Mouse (Mus musculus) liver, embryonic 11.5 days (tissue): Measurements from ENCODE around the gene Lgals3. TPM values are rescaled to one million over a fixed set of nuclear protein-coding genes. Genes with fewer than 3 reads are reported as not detected.
A peak's percentile ranks its signal among the peaks of the same experiment; 100 is the strongest.
"Not testable (repeated sequence)": the region's sequence is repeated elsewhere in the genome, so short reads cannot be mapped to it uniquely, and the experiment has no call there.

Experiments used
- ATAC-seq: fragments of 200-750 bp; cut with Nextera tagmentation; replicated peaks from 2 replicates; pipeline ENCODE4 v1.8.0; 2017; ENCODE audit warnings: moderate number of reproducible peaks, mild to moderate bottlenecking, moderate TSS enrichment, moderate library complexity; ENCODE audit not compliant: low FRiP score
- DNase-seq: peaks from one replicate; pipeline ENCODE4 v3.0.0-alpha.2; 2017; ENCODE audit warnings: low spot score
- H3K27ac ChIP-seq: fragments of 300-500 bp; sonication (generic); 2 replicates; pipeline ENCODE4 v1.5.1; 2014; ENCODE audit warnings: mild to moderate bottlenecking, low read depth, low read length, control low read depth
- H3K27me3 ChIP-seq: fragments of 300-500 bp; sonication (generic); replicated peaks from 2 replicates; pipeline ENCODE4 v1.6.1; 2014; ENCODE audit warnings: low read length, mixed read lengths; ENCODE audit not compliant: control insufficient read depth, insufficient read depth
- H3K36me3 ChIP-seq: fragments of 300-500 bp; sonication (generic); 2 replicates; pipeline ENCODE4 v1.6.1; 2014; ENCODE audit warnings: mild to moderate bottlenecking, low read length, moderate library complexity, mixed read lengths; ENCODE audit not compliant: control insufficient read depth, insufficient read depth
- H3K4me1 ChIP-seq: fragments of 300-500 bp; sonication (generic); replicated peaks from 2 replicates; pipeline ENCODE4 v1.6.1; 2014; ENCODE audit warnings: low read length, mixed read lengths; ENCODE audit not compliant: control insufficient read depth, insufficient read depth
- H3K4me2 ChIP-seq: fragments of 300-500 bp; sonication (generic); 2 replicates; pipeline ENCODE4 v1.6.1; 2014; ENCODE audit warnings: mild to moderate bottlenecking, control low read depth, moderate library complexity
- H3K4me3 ChIP-seq: fragments of 300-500 bp; sonication (generic); 2 replicates; pipeline ENCODE4 v1.5.1; 2014; ENCODE audit warnings: low read depth, low read length, control low read depth
- H3K9ac ChIP-seq: fragments of 300-500 bp; sonication (generic); 2 replicates; pipeline ENCODE4 v1.6.1; 2014; ENCODE audit warnings: low read depth, low read length, control low read depth
- H3K9me3 ChIP-seq: fragments of 300-500 bp; sonication (generic); 2 replicates; pipeline ENCODE4 v1.6.1; 2016; ENCODE audit warnings: low read length, inconsistent platforms, mixed read lengths; ENCODE audit not compliant: control insufficient read depth
- WGBS: fragments of 180-500 bp; shearing (Covaris S2); extraction: QIAGEN DNeasy Blood & Tissue Kit; methylation state at CpG from one replicate; pipeline ENCODE4 v1.1.7; 2014; 5-methylcytosine and 5-hydroxymethylcytosine counted together
- polyA plus RNA-seq: library from polyadenylated mRNA; unstranded; fragments of >200 nt; fragmentation: Nextera tagmentation; extraction: Ambion mirVana; gene quantifications from 2 replicates; pipeline ENCODE4 v1.2.1, GENCODE M21; 2014

Gene Lgals3
- 21.2 and 21.6 TPM in 2 replicates for polyA plus RNA-seq

- no peaks in the 10 kb centered on the region for H3K36me3 ChIP-seq
- no peak; the same call in 1 of the 2 replicates for ATAC-seq
- H3K4me3 ChIP-seq, result no peak within 1 kb of the TSS
- peak within 1 kb of the TSS; percentile 33 for H3K4me2 ChIP-seq
- H3K27me3 ChIP-seq, result 0 out of 2 replicates have a peak, but pooled peaks cover 4% of the 10 kb centered on the region
- peak within 1 kb of the TSS; percentile 16; the same call in 1 of the 2 replicates for H3K27ac ChIP-seq
- DNase-seq, result peak; percentile 54
- H3K9ac ChIP-seq, result no peak within 1 kb of the TSS
- no peaks in the 10 kb centered on the region for H3K9me3 ChIP-seq
- 31% methylated on average over 9 of the region's 9 CpGs for WGBS
- peaks cover 19% of the 10 kb centered on the region for H3K4me1 ChIP-seq
Measured at GRCm38 (mm10) chr14:47367461-47367860, at the start of gene Lgals3. Lgals3 (plus strand) TSS chr14:47367751.

- no peak overlapping the region for H3K27ac ChIP-seq
- ATAC-seq, result no peak
- H3K4me2 ChIP-seq, result no peak overlapping the region
- H3K27me3 ChIP-seq, result no peaks in the 10 kb centered on the region
- H3K4me3 ChIP-seq, result no peak overlapping the region
- H3K9ac ChIP-seq, result no peak overlapping the region
- 92% methylated on average over 5 of the region's 5 CpGs for WGBS
- H3K4me1 ChIP-seq, result peaks cover 6% of the 10 kb centered on the region
- no peak for DNase-seq
- peaks cover 18% of the 10 kb centered on the region; the same call in 1 of the 2 replicates for H3K36me3 ChIP-seq
- H3K9me3 ChIP-seq, result no peaks in the 10 kb centered on the region
Measured at GRCm38 (mm10) chr14:47319362-47319761, 48.2 kb upstream of the Lgals3 start.

GRCm38 (mm10) chr14:47321581-47321980, 46.0 kb upstream of the Lgals3 start:
- H3K4me3 ChIP-seq, H3K9ac ChIP-seq, H3K27me3 ChIP-seq, H3K27ac ChIP-seq, H3K4me1 ChIP-seq, H3K4me2 ChIP-seq, H3K9me3 ChIP-seq, DNase-seq: not testable (repeated sequence)
- WGBS, result 56% methylated on average over 6 of the region's 8 CpGs
- ATAC-seq, result peak; percentile 98
- peaks cover 12% of the 10 kb centered on the region; the same call in 1 of the 2 replicates for H3K36me3 ChIP-seq

GRCm38 (mm10) chr14:47325965-47326761, 41.4 kb upstream of the Lgals3 start:
- no peaks in the 10 kb centered on the region for H3K4me1 ChIP-seq
- DNase-seq, result no peak
- H3K27me3 ChIP-seq, result no peaks in the 10 kb centered on the region
- no peak overlapping the region for H3K9ac ChIP-seq
- 83% methylated on average over 9 of the region's 9 CpGs for WGBS
- no peaks in the 10 kb centered on the region for H3K9me3 ChIP-seq
- ATAC-seq, result no peak
- H3K36me3 ChIP-seq, result peaks cover 7% of the 10 kb centered on the region; the same call in 1 of the 2 replicates
- no peak overlapping the region for H3K4me2 ChIP-seq
- no peak overlapping the region for H3K27ac ChIP-seq
- no peak overlapping the region for H3K4me3 ChIP-seq

- no peak overlapping the region for H3K4me3 ChIP-seq
- 89% methylated on average over 5 of the region's 5 CpGs for WGBS
- no peak for DNase-seq
- no peak for ATAC-seq
- H3K27me3 ChIP-seq, result no peaks in the 10 kb centered on the region
- H3K9me3 ChIP-seq, result no peaks in the 10 kb centered on the region
- no peak overlapping the region for H3K27ac ChIP-seq
- H3K4me1 ChIP-seq, result no peaks in the 10 kb centered on the region
- H3K9ac ChIP-seq, result no peak overlapping the region
- peaks cover 5% of the 10 kb centered on the region; the same call in 1 of the 2 replicates for H3K36me3 ChIP-seq
- H3K4me2 ChIP-seq, result no peak overlapping the region
Measured at GRCm38 (mm10) chr14:47327347-47327746, 40.2 kb upstream of the Lgals3 start.

- no peaks in the 10 kb centered on the region for H3K4me1 ChIP-seq
- H3K36me3 ChIP-seq, result no peaks in the 10 kb centered on the region
- no peak overlapping the region for H3K4me2 ChIP-seq
- no peak overlapping the region for H3K9ac ChIP-seq
- WGBS, result 66% methylated on average over 5 of the region's 5 CpGs
- ATAC-seq (no peak), DNase-seq (no peak)
- H3K4me3 ChIP-seq, result no peak overlapping the region
- H3K27me3 ChIP-seq, result no peaks in the 10 kb centered on the region
- H3K27ac ChIP-seq, result no peak overlapping the region
- H3K9me3 ChIP-seq, result no peaks in the 10 kb centered on the region
Measured at GRCm38 (mm10) chr14:47331920-47332319, 35.6 kb upstream of the Lgals3 start.

- H3K4me2 ChIP-seq, result no peak overlapping the region
- H3K4me1 ChIP-seq, result no peaks in the 10 kb centered on the region
- no peaks in the 10 kb centered on the region for H3K9me3 ChIP-seq
- no peak overlapping the region for H3K27ac ChIP-seq
- no peak overlapping the region for H3K9ac ChIP-seq
- H3K27me3 ChIP-seq, result no peaks in the 10 kb centered on the region
- DNase-seq (no peak), ATAC-seq (no peak)
- no peaks in the 10 kb centered on the region for H3K36me3 ChIP-seq
- WGBS, result 75% methylated on average over 4 of the region's 4 CpGs
- no peak overlapping the region for H3K4me3 ChIP-seq
Measured at GRCm38 (mm10) chr14:47334819-47335218, 32.7 kb upstream of the Lgals3 start.

GRCm38 (mm10) chr14:47335300-47335699, 32.3 kb upstream of the Lgals3 start:
- Histone ChIP-seq H3K4me3 (no peak overlapping the region), H3K36me3 (no peaks in the 10 kb centered on the region), H3K27ac (no peak overlapping the region), H3K9ac (no peak overlapping the region), H3K27me3 (no peaks in the 10 kb centered on the region), H3K9me3 (no peaks in the 10 kb centered on the region), H3K4me1 (no peaks in the 10 kb centered on the region), H3K4me2 (no peak overlapping the region)
- WGBS, result 76% methylated on average over 3 of the region's 3 CpGs
- DNase-seq (no peak), ATAC-seq (no peak)
